Mouse (Mus musculus) hindbrain, embryonic 14.5 days (tissue): Measurements from ENCODE around the gene Sh2d5. TPM values are rescaled to one million over a fixed set of nuclear protein-coding genes. Genes with fewer than 3 reads are reported as not detected.

Source experiments
- ATAC-seq: fragments of 200-750 bp; cut with Nextera tagmentation; 2 replicates; pipeline ENCODE4 v1.8.0; 2017; ENCODE audit warnings: moderate number of reproducible peaks, mild to moderate bottlenecking, moderate TSS enrichment, moderate library complexity; ENCODE audit not compliant: low FRiP score
- DNase-seq: peaks from one replicate; pipeline ENCODE4 v3.0.0-alpha.2; 2015; ENCODE audit warnings: low spot score
- H3K27ac ChIP-seq: fragments of 300-500 bp; sonication (generic); 2 replicates; pipeline ENCODE4 v1.5.1; 2014; ENCODE audit warnings: mild to moderate bottlenecking, moderate library complexity
- H3K27me3 ChIP-seq: fragments of 300-500 bp; sonication (generic); 2 replicates; pipeline ENCODE4 v1.6.1; 2014; ENCODE audit warnings: mild to moderate bottlenecking, low read length, mixed read lengths; ENCODE audit not compliant: control insufficient read depth, insufficient read depth
- H3K36me3 ChIP-seq: fragments of 300-500 bp; sonication (generic); replicated peaks from 2 replicates; pipeline ENCODE4 v1.6.1; 2014; ENCODE audit not compliant: control insufficient read depth, insufficient read depth
- H3K4me1 ChIP-seq: fragments of 300-500 bp; sonication (generic); replicated peaks from 2 replicates; pipeline ENCODE4 v1.6.1; 2014; ENCODE audit warnings: antibody characterized with exemption, low read length, mixed read lengths; ENCODE audit not compliant: control insufficient read depth, insufficient read depth
- H3K4me2 ChIP-seq: fragments of 300-500 bp; sonication (generic); replicated peaks from 2 replicates; pipeline ENCODE4 v1.6.1; 2014; ENCODE audit warnings: mild to moderate bottlenecking, moderate library complexity
- H3K4me3 ChIP-seq: fragments of 300-500 bp; sonication (generic); replicated peaks from 2 replicates; pipeline ENCODE4 v1.5.1; 2014; ENCODE audit warnings: mild to moderate bottlenecking, low read length
- H3K9ac ChIP-seq: fragments of 300-500 bp; sonication (generic); 2 replicates; pipeline ENCODE4 v1.6.1; 2014
- H3K9me3 ChIP-seq: fragments of 300-500 bp; sonication (generic); 2 replicates; pipeline ENCODE4 v1.6.1; 2016; ENCODE audit warnings: low read length; ENCODE audit not compliant: control insufficient read depth
- WGBS: fragments of 180-500 bp; shearing (Covaris S2); extraction: QIAGEN DNeasy Blood & Tissue Kit; methylation state at CpG from one replicate; pipeline ENCODE4 v1.1.7; 2014; 5-methylcytosine and 5-hydroxymethylcytosine counted together
- polyA plus RNA-seq: library from polyadenylated mRNA; unstranded; fragments of >200 nt; fragmentation: Nextera tagmentation; extraction: Ambion mirVana; gene quantifications from 2 replicates; pipeline ENCODE4 v1.2.1, GENCODE M21; 2014

Sh2d5 gene
- polyA plus RNA-seq, 1 experiment from 2014 or later = 12.0 TPM

GRCm38 (mm10) chr4:138282834-138283233, 32.6 kb downstream of the Sh2d5 start:
- Histone ChIP-seq H3K27ac (no peak overlapping the region), H3K4me1 (0 out of 2 replicates have a peak, but pooled peaks cover 3% of the 10 kb centered on the region), H3K9me3 (no peaks in the 10 kb centered on the region), H3K9ac (no peak overlapping the region), H3K4me2 (no peak overlapping the region), H3K4me3 (no peak overlapping the region), H3K27me3 (no peaks in the 10 kb centered on the region), H3K36me3 (no peaks in the 10 kb centered on the region)
- peak; percentile 34; the same call in 1 of the 2 replicates for ATAC-seq
- peak; percentile 77 for DNase-seq
- 28% methylated on average over 4 of the region's 4 CpGs for WGBS

DNA sequence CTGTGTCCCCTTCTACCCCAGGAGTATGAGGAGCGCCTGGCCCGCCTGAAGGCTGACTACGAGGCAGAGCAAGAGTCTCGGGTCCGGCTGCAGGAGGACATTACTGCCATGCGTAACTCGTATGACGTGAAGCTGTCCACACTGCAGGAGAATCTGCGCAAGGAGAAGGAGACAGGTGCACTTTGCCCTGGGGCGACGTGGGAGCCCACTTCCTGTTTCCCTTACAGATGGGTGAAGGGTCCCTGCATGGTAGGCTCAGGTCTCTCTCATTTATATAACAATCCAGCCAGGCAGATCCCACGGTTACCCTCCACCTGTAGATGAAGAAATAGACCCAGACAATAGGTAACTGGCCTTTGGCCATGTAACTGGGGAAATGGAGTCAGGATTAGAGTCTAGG, 36.2 kb downstream of the Sh2d5 start:
- H3K4me2 ChIP-seq = no peak overlapping the region
- 85% methylated on average over 12 of the region's 12 CpGs for WGBS
- H3K27me3 ChIP-seq = no peaks in the 10 kb centered on the region
- no peak overlapping the region for H3K4me3 ChIP-seq
- no peak overlapping the region for H3K9ac ChIP-seq
- H3K4me1 ChIP-seq = 0 out of 2 replicates have a peak, but pooled peaks cover 3% of the 10 kb centered on the region
- no peaks in the 10 kb centered on the region for H3K36me3 ChIP-seq
- no peak for DNase-seq
- H3K27ac ChIP-seq = no peak overlapping the region
- H3K9me3 ChIP-seq = no peaks in the 10 kb centered on the region
- ATAC-seq = no peak

DNA sequence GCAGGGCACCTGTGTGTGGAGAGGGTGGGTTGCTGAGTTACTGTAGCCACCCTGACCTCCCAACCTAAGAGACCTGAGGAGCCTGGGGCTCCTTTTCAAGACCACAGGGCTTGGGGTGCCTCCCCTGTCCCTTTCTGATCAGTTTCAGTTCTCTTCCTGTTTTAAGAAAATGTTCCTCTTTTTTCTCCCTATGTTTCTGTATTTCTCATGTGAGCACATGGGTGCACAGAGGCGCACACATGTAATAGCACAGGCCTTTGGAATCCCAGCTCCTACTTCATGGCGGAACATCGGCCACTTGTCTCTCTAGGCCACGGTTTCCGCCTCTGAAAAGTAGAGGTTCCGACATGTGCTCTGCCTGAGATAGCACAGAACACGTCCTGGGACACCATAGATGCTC, 38.5 kb downstream of the Sh2d5 start:
- no peak overlapping the region for H3K4me3 ChIP-seq

GRCm38 (mm10) chr4:138292028-138292427, 41.8 kb downstream of the Sh2d5 start:
- Histone ChIP-seq H3K9ac (no peak overlapping the region), H3K27ac (0 out of 2 replicates have a peak overlapping the region, but pooled peaks have one; percentile 47), H3K4me3 (no peak overlapping the region), H3K4me1 (no peaks in the 10 kb centered on the region), H3K9me3 (no peaks in the 10 kb centered on the region), H3K4me2 (no peak overlapping the region), H3K36me3 (no peaks in the 10 kb centered on the region), H3K27me3 (no peaks in the 10 kb centered on the region)
- WGBS = 85% methylated on average over 13 of the region's 13 CpGs
- ATAC-seq (no peak), DNase-seq (no peak)

More for the DNA sequence above, 38.5 kb downstream of the Sh2d5 start:
- no peaks in the 10 kb centered on the region for H3K9me3 ChIP-seq
- H3K27me3 ChIP-seq = no peaks in the 10 kb centered on the region
- DNase-seq (no peak), ATAC-seq (no peak)
- peak overlapping the region; percentile 9; the same call in 1 of the 2 replicates for H3K27ac ChIP-seq
- WGBS = 91% methylated on average over 7 of the region's 7 CpGs
- H3K36me3 ChIP-seq = no peaks in the 10 kb centered on the region
- H3K4me2 ChIP-seq = no peak overlapping the region
- H3K4me1 ChIP-seq = 0 out of 2 replicates have a peak, but pooled peaks cover 3% of the 10 kb centered on the region
- H3K9ac ChIP-seq = no peak overlapping the region

DNA sequence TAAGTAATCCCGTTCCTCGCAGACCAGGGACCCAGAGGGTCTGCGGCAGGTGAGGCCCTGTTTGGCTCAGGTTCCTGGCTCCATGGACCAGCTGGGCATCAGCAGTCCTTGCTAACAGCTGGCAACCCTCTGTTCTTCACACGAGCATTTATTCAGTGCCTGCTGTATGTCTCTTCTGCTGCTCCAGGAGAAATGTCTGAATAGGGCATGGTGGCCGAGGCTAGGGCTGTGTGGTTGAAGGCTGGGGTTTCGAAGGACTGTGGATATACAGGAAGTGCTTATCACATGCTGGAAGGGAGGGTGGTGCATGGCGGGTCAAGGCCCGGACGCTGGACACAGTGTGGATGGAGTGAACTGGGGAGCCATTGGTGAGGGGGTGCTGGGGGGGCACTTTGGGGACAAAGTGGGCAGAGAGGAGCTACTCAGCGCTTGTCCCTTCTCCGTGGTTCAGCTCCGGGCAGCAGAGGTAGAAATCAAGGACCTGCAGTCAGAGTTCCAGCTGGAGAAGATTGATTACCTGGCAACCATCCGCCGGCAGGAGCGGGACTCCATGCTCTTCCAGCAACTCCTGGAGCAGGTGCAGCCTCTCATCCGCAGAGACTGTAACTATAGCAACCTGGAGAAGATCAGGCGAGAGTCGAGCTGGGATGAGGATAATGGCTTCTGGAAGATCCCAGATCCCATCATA, 43.2 kb downstream of the Sh2d5 start:
- 56% methylated on average over 18 of the region's 18 CpGs for WGBS
- 0 out of 2 replicates have a peak overlapping the region, but pooled peaks have one; percentile 17 for H3K9ac ChIP-seq
- peak; percentile 89 for ATAC-seq

DNA sequence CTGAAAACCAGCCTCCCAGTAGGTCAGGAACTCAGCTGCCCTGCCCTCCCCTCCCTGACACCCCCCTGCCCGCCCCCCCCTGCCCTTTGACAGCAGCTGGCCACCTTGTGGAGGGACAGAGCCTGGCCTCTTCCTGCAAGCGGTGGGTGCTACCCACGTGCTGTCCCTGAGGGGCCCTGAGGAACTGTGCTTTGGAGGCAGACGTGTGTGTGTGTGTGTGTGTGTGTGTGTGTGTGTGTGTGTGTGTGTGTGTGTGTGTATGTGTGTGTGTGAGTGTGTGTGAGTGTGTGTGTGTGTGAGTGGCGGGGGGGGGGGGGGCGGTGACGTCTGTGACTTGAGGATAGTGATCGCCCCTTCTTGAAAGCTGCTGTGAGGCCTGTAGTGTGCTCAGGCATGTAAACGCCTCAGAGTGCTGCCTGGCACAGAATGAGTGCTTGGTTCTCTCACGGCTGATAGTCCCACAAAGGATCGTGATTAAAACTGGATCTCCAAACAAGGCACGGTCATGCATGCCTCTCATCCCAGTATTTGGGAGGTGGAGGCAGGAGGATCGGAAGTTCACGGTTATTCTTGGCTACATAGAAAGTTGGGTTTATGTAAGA, 43.8 kb downstream of the Sh2d5 start:
- 0 out of 2 replicates have a peak overlapping the region, but pooled peaks have one; percentile 17 for H3K9ac ChIP-seq
- no peaks in the 10 kb centered on the region for H3K36me3 ChIP-seq
- peak overlapping the region; percentile 91 for H3K27ac ChIP-seq
- peak overlapping the region; percentile 19; the same call in 1 of the 2 replicates for H3K4me2 ChIP-seq
- DNase-seq (no peak), ATAC-seq (peak; percentile 43)
- no peaks in the 10 kb centered on the region for H3K9me3 ChIP-seq
- 78% methylated on average over 7 of the region's 14 CpGs for WGBS
- H3K4me3 ChIP-seq = no peak overlapping the region
- no peaks in the 10 kb centered on the region for H3K27me3 ChIP-seq
- H3K4me1 ChIP-seq = no peaks in the 10 kb centered on the region

More for the DNA sequence above, 43.2 kb downstream of the Sh2d5 start:
- Histone ChIP-seq H3K36me3 (no peaks in the 10 kb centered on the region), H3K4me2 (peak overlapping the region; percentile 19; the same call in 1 of the 2 replicates), H3K4me1 (no peaks in the 10 kb centered on the region), H3K4me3 (no peak overlapping the region), H3K9me3 (no peaks in the 10 kb centered on the region), H3K27ac (peak overlapping the region; percentile 91), H3K27me3 (no peaks in the 10 kb centered on the region)
- peak; percentile 74 for DNase-seq

DNA sequence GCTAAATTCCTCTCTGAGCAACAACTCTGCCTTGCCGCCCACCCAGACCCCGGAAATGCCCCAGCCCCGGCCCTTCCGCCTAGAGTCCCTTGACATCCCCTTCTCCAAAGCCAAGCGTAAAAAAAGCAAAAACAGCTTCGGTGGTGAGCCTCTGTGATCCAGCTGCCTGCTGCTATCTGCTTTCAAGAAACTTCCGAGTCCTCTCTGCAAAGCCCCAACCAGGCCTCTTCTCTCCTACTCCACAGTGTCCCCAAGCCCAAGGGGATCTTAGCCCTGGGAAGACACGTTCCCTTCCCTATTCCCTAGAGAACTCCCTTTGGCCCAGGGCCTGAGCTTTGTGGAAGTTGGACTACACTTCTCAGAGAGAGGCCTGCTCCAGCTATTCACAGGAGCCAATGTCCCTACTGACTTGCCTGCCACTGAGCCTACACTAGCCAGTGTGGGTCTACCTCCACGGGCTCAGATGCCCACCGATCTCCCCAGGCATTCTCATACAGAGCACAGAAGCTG, 51.1 kb downstream of the Sh2d5 start:
- 88% methylated on average over 10 of the region's 10 CpGs for WGBS
- DNase-seq (no peak), ATAC-seq (no peak)
- H3K27ac ChIP-seq = no peak overlapping the region
- no peak overlapping the region for H3K9ac ChIP-seq
- no peaks in the 10 kb centered on the region for H3K27me3 ChIP-seq
- H3K4me2 ChIP-seq = no peak overlapping the region
- no peaks in the 10 kb centered on the region for H3K9me3 ChIP-seq
- peaks cover 19% of the 10 kb centered on the region for H3K4me1 ChIP-seq
- no peak overlapping the region for H3K4me3 ChIP-seq
- no peaks in the 10 kb centered on the region; the same call in 1 of the 2 replicates for H3K36me3 ChIP-seq

- Histone ChIP-seq H3K4me1 (peaks cover 25% of the 10 kb centered on the region), H3K9me3 (no peaks in the 10 kb centered on the region), H3K9ac (no peak overlapping the region), H3K27me3 (no peaks in the 10 kb centered on the region), H3K27ac (no peak overlapping the region), H3K4me2 (no peak overlapping the region), H3K4me3 (no peak overlapping the region), H3K36me3 (peaks cover 8% of the 10 kb centered on the region)
- 97% methylated on average over 3 of the region's 3 CpGs for WGBS
- ATAC-seq (no peak), DNase-seq (no peak)
Observed at GRCm38 (mm10) chr4:138303011-138303410, 52.8 kb downstream of the Sh2d5 start.

GRCm38 (mm10) chr4:138303742-138304141, 53.5 kb downstream of the Sh2d5 start:
- peaks cover 14% of the 10 kb centered on the region for H3K36me3 ChIP-seq
- ATAC-seq (no peak), DNase-seq (no peak)
- no peaks in the 10 kb centered on the region for H3K27me3 ChIP-seq
- H3K9ac ChIP-seq = peak overlapping the region; percentile 68
- H3K4me3 ChIP-seq = peak overlapping the region; percentile 76
- peak overlapping the region; percentile 78 for H3K4me2 ChIP-seq
- no peaks in the 10 kb centered on the region for H3K9me3 ChIP-seq
- WGBS = 19% methylated on average over 18 of the region's 18 CpGs
- H3K27ac ChIP-seq = peak overlapping the region; percentile 74
- peaks cover 25% of the 10 kb centered on the region for H3K4me1 ChIP-seq
